Mouse (Mus musculus): Measurements from ENCODE around the gene Fus.

Gene Fus

DNA sequence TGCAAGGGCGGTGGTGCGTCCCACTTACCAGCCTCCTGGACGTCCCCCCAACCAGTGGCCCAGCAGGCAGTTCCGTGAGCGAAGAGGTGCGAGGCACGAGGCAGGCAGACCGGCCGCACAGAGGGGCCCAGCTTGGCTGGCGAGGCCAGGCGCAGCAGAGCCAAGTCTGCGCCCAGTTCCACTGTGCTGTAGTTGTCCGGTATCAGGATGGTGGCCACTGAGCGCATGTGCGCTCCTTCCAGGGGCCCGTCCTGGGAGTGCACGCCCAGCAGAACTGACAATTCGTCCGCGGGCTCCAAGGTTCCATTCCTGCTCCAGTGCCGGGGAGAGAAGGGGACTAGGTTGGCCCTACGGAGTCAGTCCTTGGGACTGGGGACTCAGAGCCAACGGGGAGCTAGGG lies 22.6 kb upstream of the Fus start:
- in situ Hi-C loops (cut with MboI, MseI), result no loop called here

DNA sequence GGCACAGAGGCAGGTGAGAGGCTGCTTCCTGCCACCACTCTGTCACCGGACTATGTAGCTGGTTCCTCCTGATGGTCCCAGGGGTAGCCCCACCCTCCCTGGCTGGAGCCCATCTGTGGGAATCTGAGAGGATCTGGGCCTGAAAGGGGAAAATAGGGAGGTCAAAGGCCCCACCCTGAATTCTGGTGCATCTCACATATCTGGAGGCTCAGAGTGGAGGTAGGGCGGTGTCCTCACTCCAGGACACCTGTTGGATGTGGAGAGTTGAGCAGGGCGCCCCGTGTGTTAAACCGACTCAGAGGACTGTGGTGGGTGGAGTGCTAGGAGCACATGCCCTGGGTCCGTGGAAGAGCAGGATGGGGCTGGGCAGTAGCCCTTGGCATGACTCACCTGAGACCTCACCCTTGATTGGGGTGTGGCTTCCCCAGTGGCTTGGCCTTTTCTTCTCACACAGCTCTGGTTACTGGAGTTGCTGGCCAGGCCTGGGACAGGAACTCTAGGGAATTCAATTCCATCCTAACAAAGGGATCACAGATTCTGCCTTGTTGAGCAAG lies 20.7 kb upstream of the Fus start, which contains the start of gene Prss36:
Gene Prss36, minus strand, starts transcription at position 256 of the 554 bp plus-strand sequence.
- in situ Hi-C loops (cut with MboI, MseI), result no loop called here

DNA sequence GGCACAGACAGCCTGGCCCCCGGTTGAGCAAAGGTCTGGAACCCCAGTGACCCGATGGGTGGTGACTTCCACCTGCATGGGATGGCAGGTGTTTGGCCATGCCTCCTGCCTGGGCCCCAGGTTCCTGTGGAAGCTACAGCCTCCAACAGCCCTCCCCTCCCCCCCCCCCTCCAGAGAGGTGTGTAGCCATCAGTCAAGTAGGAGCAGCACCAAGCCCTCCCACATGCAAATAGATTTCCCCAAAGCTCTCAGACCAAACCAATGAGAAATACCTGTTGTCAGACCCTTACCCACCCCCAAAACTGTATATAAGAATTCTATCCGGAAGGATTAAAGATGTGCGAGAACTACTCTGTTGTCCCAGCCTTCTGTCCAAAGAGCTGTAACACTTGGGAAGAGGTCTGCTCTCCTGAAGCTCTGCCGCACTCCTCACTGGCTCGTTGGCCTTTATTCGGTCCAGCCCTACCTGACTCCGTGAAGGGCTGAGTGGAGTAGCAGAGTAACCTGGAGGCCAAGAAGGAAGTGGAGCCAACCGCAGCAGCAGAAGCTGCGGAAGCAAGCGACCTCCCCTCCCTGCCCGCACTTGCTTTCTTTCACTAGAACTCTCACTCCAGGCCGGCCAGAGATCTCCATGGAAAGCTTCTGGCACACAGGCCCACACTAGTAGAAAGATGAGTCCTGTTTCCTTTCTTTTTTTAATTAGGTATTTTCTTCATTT lies 14.2 kb upstream of the Fus start:
- in situ Hi-C loops (cut with MboI, MseI), result no loop called here

DNA sequence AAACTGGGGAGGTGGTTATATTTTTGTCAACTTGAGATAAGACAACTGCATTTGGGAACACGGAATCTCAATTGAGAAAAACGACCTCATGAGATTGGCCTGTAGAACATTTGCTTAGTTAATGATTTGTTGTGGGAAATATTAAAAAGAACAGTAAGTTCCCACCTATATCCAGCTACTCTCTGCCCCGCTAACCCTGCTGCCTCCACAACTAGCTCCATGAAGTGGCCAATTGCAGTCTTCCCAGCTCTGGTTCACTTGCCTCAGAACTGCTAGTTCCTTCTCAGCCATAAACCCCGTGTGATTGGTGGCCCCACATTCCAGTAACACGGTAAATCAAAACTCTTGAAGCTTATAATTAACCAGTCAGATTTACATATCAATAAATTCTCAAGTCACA lies 7.9 kb upstream of the Fus start:
- in situ Hi-C loops (cut with MboI, MseI), result no loop called here

DNA sequence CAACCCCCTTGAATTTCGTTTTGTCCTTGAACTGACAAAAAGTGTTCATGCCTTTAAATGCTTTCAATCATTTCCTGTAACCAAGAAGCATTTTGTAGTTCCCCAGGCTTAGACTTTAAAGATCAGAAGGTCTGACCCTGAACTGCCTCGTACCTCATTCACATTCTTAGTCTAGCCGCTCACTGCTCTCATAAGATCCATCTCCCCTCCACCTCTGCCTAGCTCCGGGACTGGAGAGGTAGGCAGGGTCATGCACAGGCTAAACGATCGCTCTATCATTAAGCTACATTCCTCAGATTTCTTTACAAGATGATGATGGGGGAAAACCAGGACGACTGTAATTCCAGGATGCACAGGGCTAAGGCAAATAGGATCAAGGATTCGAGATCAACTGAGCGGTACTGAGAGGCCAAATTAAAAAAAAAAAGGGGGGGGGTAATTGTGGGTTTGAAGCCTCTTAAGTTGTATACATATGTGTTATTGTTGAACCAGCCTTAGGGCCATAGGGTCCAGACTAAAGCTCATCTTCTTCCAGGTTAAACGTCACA lies 812 bp upstream of the Fus start:
- in situ Hi-C loops (cut with MboI, MseI), result no loop called here

DNA sequence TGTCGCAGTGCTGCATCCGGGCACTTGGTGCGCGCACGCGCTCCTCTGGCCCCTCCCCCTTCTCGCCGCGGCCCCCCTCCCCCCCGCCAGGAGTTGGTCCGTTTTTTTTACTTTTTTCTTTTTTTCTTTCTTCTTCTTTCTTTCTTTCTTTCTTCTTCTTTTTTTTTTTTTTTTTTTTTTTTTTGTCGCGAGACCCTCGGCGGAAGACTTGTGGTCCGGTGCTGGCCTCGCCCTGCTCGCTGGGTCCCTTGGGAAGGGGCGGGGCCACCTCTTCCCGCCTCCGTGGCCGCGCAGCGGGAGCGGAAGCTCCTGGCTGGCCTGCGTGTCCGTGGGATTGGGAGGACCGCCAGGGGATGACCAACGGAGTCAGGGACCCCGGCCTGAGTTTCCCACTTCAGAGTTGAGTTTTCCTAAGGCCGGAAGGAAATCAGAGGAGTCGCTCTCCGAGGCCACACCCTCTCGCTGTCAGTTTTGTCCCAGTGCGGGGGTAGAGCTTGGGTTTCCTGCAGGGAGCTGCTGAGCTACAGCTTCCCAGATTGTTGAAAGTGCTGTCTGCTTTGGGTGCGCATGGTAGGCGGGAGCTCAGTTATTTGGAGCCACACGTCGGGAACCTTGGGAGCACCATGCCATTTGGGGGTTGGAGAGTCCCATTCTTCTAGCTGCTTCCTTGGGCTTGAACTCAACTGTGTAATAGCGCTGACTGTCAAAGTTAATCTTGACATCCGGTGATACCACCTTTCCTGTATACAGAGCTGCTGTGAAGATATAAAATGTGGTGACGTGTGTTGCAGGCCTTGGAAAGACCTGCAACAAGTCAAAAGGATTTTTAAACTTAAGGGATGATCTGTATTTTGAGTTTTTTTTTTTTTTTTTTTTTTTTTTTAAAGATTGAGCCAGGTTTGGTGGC lies 918 bp downstream of the Fus start:
- in situ Hi-C loops (cut with MboI, MseI), result no loop called here

DNA sequence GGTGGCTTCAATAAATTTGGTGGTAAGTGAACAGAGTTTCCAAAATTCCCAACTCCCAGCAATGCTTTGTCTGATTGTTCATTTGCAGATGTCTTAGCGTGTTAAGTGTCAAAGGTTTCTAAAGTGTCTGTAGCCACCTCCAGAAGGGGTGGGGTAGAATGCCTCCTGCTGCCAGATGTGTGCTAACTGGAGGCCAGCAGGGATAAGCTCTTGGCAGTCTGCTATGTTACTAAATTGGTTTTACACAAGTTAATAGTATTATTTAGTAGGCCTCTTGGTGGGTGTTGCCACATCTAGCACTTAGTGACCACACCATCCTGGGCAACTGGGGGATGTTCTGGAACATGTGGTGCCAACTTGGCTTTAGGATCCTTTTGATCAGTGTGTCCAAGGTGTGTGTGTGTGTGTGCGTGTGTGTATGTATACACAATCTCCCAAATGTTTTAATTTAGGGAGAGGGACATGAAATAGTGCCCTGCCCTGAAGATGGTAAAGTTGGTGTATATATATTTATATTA lies 7.2 kb downstream of the Fus start:
- in situ Hi-C loops (cut with MboI, MseI), result no loop called here

DNA sequence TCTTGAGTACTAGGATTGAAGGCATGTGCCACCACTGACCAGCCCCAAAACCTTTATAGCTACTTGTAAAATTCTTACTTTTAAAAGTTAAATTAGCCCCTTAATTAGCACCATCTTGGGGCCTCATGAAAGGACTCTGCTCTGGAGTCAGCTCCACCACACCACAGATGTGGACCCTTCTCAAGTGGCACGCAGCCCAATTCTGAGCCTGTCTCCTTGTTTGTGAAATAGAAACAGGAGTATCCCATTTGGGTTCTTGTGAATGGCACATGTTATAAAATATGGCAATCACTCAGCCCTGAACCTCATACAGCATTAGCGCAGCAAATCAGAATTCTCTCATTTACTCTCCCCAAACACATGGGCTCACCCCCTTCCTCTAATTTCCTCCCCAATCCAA lies 11.6 kb downstream of the Fus start:
- in situ Hi-C loops (cut with MboI, MseI), result no loop called here

DNA sequence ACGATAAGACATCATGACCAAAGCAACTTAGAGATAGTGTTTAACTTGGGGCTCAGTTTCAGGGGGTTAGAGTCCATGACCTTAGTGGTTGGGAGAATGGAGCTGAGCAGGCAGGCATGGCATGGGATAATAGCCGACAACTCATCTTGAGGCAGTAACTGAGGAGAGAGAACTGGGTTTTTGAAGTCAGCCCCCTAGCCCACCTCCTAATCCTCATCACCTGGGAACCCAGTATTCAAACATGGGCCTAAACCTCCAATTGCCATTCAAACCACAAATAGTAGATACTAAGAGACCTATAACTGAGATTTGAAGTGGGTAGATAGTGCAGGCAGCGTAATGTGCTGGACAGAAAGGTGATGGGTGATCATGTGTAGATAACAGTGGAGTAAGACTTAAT lies 13.3 kb downstream of the Fus start:
- in situ Hi-C loops (cut with MboI, MseI), result loop anchor here (5.0 kb wide), 1 partner anchor 453 kb away; no protein-coding TSS in a partner anchor

DNA sequence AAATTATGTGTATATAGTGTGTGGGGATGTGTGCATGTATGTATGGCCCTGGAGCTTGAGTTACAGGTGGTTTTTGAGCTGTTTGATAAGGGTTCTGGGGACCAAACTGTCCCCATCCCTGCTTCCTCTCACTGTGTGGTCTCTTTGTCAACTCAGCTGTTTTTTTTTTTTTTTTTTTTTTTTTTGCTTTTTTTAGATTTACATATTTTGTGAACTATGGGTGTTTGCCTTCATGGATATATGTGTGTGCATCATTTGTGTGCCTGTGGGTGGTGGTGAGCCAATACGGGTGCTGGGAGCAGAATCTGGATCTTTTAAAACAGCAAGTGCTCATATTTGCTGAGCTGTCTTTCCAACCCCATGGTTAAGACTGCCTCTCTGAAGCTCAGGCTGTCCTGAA lies 21.6 kb downstream of the Fus start:
- in situ Hi-C loops (cut with MboI, MseI), result no loop called here

DNA sequence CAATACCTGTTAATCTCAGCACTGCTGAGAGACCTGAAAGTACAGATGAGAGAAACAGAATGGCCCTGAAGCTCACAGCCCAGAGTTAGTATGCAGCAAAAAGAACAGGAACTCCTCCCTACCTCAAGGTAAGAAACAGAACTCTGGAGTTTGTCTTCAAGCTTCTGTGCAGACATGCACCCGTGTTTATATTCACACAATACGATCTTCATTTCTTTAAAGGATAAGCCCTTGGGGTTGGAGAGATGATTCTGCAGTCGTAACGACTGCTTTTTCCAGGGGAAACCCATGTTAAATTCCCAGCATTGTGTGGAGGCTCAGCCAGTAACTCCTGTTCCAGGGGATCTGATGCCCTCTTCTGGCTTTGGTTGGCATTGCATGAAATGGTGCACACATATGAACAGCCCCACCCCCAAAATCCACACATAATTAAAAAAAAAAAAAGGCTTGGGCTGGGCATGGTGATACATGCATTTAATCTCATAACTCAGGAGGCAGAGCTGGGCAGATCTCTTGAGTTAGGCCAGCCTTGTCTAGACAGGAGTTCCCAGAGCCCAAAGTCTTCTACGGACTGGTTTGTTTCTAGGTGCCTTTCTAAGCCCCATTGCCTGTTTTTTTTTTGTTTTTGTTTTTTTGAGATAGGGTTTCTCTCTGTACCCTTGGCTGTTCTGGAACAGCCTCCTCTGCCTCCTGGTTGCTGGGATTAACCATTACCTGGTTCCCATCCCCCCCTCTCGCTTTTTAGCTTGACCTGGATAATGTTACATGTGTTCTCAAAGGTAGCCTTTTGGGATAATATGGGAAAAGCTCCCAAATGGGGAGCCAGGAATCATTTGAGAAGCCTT lies 24.6 kb downstream of the Fus start:
- in situ Hi-C loops (cut with MboI, MseI), result no loop called here

DNA sequence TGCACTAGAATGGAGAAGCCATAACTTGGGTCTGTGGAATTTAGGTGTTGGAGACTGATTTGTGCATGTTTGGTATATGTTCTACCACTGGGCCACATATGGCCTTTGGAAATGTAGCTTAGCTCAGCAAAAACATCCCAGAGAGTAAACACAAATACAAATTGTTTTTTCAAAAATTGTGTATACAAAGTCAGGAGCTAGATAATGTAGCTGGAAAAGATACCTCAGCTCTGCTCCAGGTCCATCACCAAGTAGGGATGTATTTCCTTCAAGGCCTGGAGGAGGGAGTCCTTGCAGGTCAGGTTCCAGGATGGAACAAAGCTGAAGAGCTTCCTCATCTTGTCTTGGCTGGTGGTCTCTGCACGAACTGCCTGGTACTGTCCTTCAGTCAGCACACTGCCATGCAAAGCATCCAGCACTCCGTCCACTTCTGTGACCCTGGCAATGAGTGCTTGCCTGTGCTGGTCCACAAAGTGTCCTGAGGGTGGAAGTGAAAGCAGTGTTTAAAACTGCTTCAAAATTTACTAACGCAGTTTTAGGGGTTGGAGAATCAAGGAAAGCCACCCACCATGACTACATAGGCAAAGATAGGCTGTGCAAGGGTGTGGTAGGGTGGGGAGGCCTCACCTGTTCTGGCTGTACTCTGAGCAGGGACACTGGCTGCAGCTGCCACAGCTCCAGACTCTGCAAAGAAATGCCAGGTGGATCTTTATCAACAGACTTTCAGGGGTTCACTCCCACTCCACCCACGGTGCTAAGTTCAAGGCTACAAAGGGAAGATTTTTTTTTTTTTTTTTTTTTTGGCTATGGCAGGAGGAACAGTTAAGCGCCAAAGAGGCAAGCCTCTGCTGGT lies 25.5 kb downstream of the Fus start:
- in situ Hi-C loops (cut with MboI, MseI), result no loop called here

DNA sequence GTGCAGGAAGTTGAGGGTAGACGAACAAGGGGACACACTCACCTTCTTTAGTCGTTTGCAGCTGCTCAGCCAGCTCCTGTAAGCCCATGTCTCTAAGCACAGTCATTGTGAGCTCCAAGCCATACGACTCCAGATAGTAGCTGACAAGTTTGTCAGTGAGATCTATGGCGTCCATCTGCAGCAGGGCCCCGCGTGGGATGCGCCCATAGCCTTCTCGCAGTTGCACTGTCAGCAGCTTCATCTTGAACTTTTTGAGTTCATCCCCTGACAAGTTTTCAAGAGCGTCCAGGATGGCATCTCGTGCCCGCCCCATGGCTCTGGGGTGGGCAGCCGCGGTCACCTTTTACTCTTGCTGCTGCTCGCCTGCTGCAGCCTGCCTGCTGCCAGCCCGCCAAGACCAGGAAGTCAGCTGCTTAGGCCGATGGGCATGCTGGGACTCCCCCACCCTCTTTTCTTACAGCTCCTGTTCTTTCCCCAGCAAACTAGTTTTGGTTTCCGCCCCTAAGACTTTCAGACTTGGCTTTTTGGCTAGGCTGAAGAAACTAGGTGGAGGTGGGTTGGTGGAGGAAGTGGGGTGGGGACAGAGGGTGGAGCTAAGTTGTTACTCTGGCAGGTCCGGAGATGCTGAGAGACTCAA lies 26.2 kb downstream of the Fus start, which contains the start of gene Pycard:
Gene Pycard, minus strand, starts transcription at position 527 of the 637 bp plus-strand sequence.
- in situ Hi-C loops (cut with MboI, MseI), result no loop called here

DNA sequence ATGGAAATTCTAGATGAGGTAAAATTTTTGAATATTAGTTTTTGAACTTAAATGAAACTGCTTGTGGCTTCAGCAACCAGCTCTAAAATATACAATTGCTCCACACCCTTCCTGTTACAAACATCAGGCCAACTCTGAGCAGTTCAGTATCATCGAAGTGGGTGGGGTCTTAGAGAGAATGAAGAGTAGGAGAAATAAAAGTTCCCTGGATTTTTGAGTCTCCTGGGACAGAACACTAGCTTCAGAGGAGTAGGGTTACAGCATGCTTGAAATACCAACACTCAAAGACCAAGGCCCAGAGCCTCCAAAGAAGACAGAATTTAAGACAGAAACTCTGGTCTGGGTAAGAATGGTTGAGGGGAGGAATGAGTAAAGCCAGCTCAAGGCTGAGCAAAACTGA lies 32.2 kb downstream of the Fus start:
- in situ Hi-C loops (cut with MboI, MseI), result no loop called here

DNA sequence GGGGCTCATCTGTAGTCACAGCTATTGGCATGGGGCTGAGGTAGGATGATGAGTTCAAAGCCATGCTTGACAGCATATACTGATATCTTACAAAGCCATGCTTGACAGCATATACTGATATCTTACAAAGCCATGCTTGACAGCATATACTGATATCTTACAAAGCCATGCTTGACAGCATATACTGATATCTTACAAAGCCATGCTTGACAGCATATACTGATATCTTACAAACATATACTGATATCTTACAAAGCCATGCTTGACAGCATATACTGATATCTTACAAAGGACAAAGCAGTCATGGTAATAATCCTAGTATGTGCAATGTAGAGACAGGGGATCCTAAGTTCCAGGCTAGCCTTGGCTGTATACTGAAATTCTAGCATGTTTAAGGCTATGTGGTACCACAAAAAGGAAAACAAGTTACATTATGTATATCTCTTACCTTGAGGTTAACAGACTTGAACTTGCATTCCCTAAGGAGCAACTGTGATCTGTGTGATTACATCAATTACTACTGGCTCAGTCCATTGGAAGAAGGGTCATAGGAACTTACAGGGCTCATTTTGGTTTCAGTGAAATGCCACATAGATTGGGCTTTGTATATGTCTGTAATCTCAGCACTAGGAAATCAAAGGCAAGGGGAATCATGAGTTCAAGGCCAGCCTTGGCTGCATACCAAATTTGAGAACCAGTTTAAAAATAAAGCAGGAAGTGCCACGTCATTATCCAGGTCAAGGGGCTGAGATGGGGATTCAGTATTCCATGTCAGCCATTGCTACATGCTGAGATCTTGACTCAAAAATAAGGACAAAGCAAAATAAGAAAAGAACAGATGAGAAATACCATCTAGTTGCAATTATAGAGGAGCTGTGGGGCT lies 33.1 kb downstream of the Fus start:
- in situ Hi-C loops (cut with MboI, MseI), result loop anchor here (10.0 kb wide), 1 partner anchor 204 kb away; the partner anchor contains the start of gene Cox6a2

DNA sequence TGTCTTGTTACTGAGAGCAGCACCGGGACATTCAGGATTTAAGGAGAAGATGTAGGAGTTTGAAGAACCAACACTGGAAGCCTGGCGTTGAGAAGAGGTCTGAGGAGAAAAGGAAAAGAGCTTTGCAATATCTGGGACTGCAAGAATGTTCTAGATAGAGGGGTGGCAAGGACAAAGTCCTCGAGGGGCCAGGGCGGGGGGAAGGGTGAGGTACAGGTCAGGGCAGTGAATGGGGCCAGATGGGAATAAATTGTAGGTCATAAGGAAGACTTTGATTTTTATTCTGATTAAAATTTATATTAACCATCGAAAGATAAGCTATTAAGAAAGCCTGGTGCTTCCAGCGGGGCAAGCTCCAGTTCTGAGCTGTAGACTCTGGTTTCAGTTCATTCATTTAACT lies 35.8 kb downstream of the Fus start:
- in situ Hi-C loops (cut with MboI, MseI), result loop anchor here (10.0 kb wide), 1 partner anchor 202 kb away; the partner anchor contains the start of gene Cox6a2

DNA sequence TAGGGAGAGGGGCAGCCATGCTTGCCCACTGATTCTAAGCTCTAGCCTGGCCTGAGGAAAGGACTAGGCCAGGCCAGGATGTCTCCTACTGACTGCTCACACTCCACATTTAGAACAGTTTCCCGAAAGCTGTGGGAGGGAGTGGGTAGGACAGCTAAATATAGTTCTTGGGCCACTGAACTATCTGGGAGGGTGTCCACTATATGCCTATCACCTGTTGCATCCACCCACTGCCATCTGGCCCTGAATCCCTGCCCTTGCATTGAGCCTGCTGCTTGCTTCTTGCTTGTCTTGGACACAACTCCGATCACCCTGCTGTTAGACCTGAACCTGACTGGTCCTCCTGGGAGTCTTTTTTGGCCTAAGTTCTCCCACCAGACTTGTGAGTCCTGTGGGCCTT lies 36.4 kb downstream of the Fus start, which contains the start of gene Trim72:
Gene Trim72, plus strand, starts transcription at position 262 of the 400 bp plus-strand sequence.
- in situ Hi-C loops (cut with MboI, MseI), result loop anchor here (10.0 kb wide), 1 partner anchor 201 kb away; the partner anchor contains the start of gene Cox6a2

DNA sequence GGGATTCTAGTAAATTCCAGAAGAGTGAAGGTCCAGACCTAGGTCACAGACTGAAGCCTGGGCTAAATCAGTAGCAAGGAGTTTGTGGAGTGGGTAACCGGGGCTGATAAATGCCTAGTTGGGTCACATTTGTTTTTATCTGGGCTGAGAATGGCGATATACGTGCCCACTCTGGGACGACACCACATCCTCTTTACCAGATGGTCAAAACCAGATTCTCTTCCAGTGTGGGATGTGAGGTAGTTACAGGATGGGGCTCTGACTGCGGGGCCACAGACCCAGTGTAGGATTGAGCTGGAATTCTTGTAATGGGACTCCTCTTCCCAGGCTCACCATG lies 36.9 kb downstream of the Fus start:
- in situ Hi-C loops (cut with MboI, MseI), result loop anchor here (10.0 kb wide), 1 partner anchor 201 kb away; the partner anchor contains the start of gene Cox6a2
